Mouse (Mus musculus) frontal cortex, postnatal 14 days (tissue): ENCODE data around the gene Rab29.
A peak's percentile ranks its signal among the peaks of the same experiment; 100 is the strongest.
"Not testable (repeated sequence)": the region's sequence is repeated elsewhere in the genome, so short reads cannot be mapped to it uniquely, and the experiment has no call there.

ENCODE experiments used
- DNase-seq, 2 experiments: peaks; one replicate each; pipeline ENCODE4 v3.0.0; 2022; ENCODE audit warnings: low spot score in 2 of 2

Gene Rab29

GRCm38 (mm10) chr1:131861811-131862210, 5.2 kb upstream of the Rab29 start:
- DNase-seq = no peak

GRCm38 (mm10) chr1:131865596-131865995, 1.4 kb upstream of the Rab29 start:
- DNase-seq = no peak

- no peak for DNase-seq
Measured at GRCm38 (mm10) chr1:131866304-131866999, 572 bp upstream of the Rab29 start.

- DNase-seq = no peak
Measured at GRCm38 (mm10) chr1:131867946-131868290, 894 bp downstream of the Rab29 start.

GRCm38 (mm10) chr1:131869561-131869960, 2.5 kb downstream of the Rab29 start:
- DNase-seq = no peak

- no peak for DNase-seq
Measured at GRCm38 (mm10) chr1:131872856-131873255, 5.8 kb downstream of the Rab29 start.

- no peak for DNase-seq
Measured at GRCm38 (mm10) chr1:131879816-131880215, 12.8 kb downstream of the Rab29 start.

GRCm38 (mm10) chr1:131882787-131883186, 15.8 kb downstream of the Rab29 start:
- DNase-seq = no peak

GRCm38 (mm10) chr1:131886173-131886572, 19.1 kb downstream of the Rab29 start:
- DNase-seq = no peak

- DNase-seq = no peak
Measured at GRCm38 (mm10) chr1:131886641-131887040, 19.6 kb downstream of the Rab29 start.

- no peak for DNase-seq
Measured at GRCm38 (mm10) chr1:131890043-131890658, 23.1 kb downstream of the Rab29 start.

- DNase-seq = no peak
Measured at GRCm38 (mm10) chr1:131891436-131891835, 24.4 kb downstream of the Rab29 start.

- DNase-seq = no peak
Measured at GRCm38 (mm10) chr1:131902679-131903078, 35.7 kb downstream of the Rab29 start.

- DNase-seq = no peak
Measured at GRCm38 (mm10) chr1:131903251-131903650, 36.2 kb downstream of the Rab29 start.

GRCm38 (mm10) chr1:131905497-131905896, 38.5 kb downstream of the Rab29 start:
- no peak for DNase-seq

GRCm38 (mm10) chr1:131908456-131908855, 41.4 kb downstream of the Rab29 start:
- no peak for DNase-seq

- DNase-seq = not testable (repeated sequence)
Measured at GRCm38 (mm10) chr1:131909236-131909635, 42.2 kb downstream of the Rab29 start.

- peak; percentile 99 to 100 for DNase-seq
Measured at GRCm38 (mm10) chr1:131910001-131910648, 43.1 kb downstream of the Rab29 start, which contains the start of gene Nucks1. Gene Nucks1 (plus strand): TSS chr1:131910534.

GRCm38 (mm10) chr1:131910674-131911558, 43.9 kb downstream of the Rab29 start:
- peak; percentile 55 to 71 for DNase-seq

GRCm38 (mm10) chr1:131917634-131918033, 50.6 kb downstream of the Rab29 start:
- no peak for DNase-seq

- no peak for DNase-seq
Measured at GRCm38 (mm10) chr1:131919052-131919451, 52.0 kb downstream of the Rab29 start.

GRCm38 (mm10) chr1:131922100-131922499, 55.1 kb downstream of the Rab29 start:
- DNase-seq = no peak
